Mouse (Mus musculus) liver, embryonic 14.5 days (tissue): ENCODE measurements at regions not wholly inside any gene's neighbourhood (a gene's known extent, or its start where the extent isn't known, plus 50 kb on each side); places are given as distances from the start of the nearest gene placed in this dataset.

Source experiments
- ATAC-seq: fragments of 200-750 bp; cut with Nextera tagmentation; 2 replicates; pipeline ENCODE4 v1.8.0; 2017; ENCODE audit warnings: moderate number of reproducible peaks, mild to moderate bottlenecking, moderate library complexity; ENCODE audit not compliant: insufficient read depth
- DNase-seq, 3 experiments: peaks; one replicate each; pipeline ENCODE4 v3.0.0-alpha.2; 2012 to 2013; ENCODE audit warnings: low read depth in 3 of 3, low spot score in 3 of 3
- H3K27ac ChIP-seq: fragments of 300-500 bp; sonication (generic); 2 replicates; pipeline ENCODE4 v1.5.1; 2014; ENCODE audit warnings: moderate library complexity, mild to moderate bottlenecking, control low read depth, inconsistent platforms
- H3K27me3 ChIP-seq: fragments of 300-500 bp; sonication (generic); 2 replicates; pipeline ENCODE4 v1.6.1; 2014; ENCODE audit warnings: mild to moderate bottlenecking, low read length, moderate library complexity; ENCODE audit not compliant: control insufficient read depth, insufficient read depth
- H3K36me3 ChIP-seq: fragments of 300-500 bp; sonication (generic); replicated peaks from 2 replicates; pipeline ENCODE4 v1.6.1; 2014; ENCODE audit warnings: low read depth; ENCODE audit not compliant: control insufficient read depth, insufficient read depth
- H3K4me1 ChIP-seq, 2 experiments: fragments of 200-500 bp in 1 of 2; fragments of 300-500 bp in 1 of 2; sonication (generic) in 1 of 2; replicated peaks; 2 replicates each; pipeline ENCODE4 v1.6.1; 2012 to 2014; ENCODE audit warnings: antibody characterized with exemption in 1 of 2, inconsistent platforms in 1 of 2, low read length in 1 of 2; ENCODE audit not compliant: control insufficient read depth in 2 of 2, insufficient read depth in 2 of 2
- H3K4me2 ChIP-seq: fragments of 300-500 bp; sonication (generic); 2 replicates; pipeline ENCODE4 v1.6.1; 2014; ENCODE audit warnings: low read depth, mild to moderate bottlenecking, control low read depth, moderate library complexity
- H3K4me3 ChIP-seq, 2 experiments: fragments of 200-500 bp in 1 of 2; fragments of 300-500 bp in 1 of 2; sonication (generic) in 1 of 2; 2 replicates each; pipeline ENCODE4 v1.5.1; 2012 to 2014; ENCODE audit warnings: low read depth in 2 of 2, low read length in 2 of 2, mild to moderate bottlenecking in 2 of 2, control low read depth in 1 of 2, inconsistent platforms in 1 of 2, moderate library complexity in 1 of 2; ENCODE audit not compliant: insufficient read depth in 1 of 2
- H3K9ac ChIP-seq: fragments of 300-500 bp; sonication (generic); replicated peaks from 2 replicates; pipeline ENCODE4 v1.6.1; 2014; ENCODE audit warnings: mild to moderate bottlenecking, control low read depth, moderate library complexity
- H3K9me3 ChIP-seq: fragments of 300-500 bp; sonication (generic); 2 replicates; pipeline ENCODE4 v1.6.1; 2016; ENCODE audit warnings: low read length, mixed read lengths; ENCODE audit not compliant: control insufficient read depth
- CTCF ChIP-seq: IDR thresholded peaks from 2 replicates; pipeline ENCODE4 v1.5.1; 2016; ENCODE audit warnings: antibody characterized with exemption, low read depth, control low read depth
- EP300 ChIP-seq: IDR thresholded peaks from 2 replicates; pipeline ENCODE4 v1.6.1; 2016; ENCODE audit warnings: antibody characterized with exemption, low read depth
- WGBS: fragments of 180-500 bp; shearing (Covaris S2); extraction: QIAGEN DNeasy Blood & Tissue Kit; methylation state at CpG from one replicate; pipeline ENCODE4 v1.1.7; 2014; ENCODE audit not compliant: insufficient replicate concordance; 5-methylcytosine and 5-hydroxymethylcytosine counted together

GRCm38 (mm10) chr14:61975301-61975732 lies 317.1 kb upstream of the Rnaseh2b start:
- DNase-seq = no peak

GRCm38 (mm10) chr14:61980581-61980980 lies 311.8 kb upstream of the Rnaseh2b start:
- ATAC-seq = no peak
- no peak overlapping the region for H3K9ac ChIP-seq
- DNase-seq = no peak
- H3K4me1 ChIP-seq = no peaks in the 10 kb centered on the region
- TF ChIP-seq CTCF = no peak
- TF ChIP-seq EP300 = no peak
- no peak overlapping the region for H3K27ac ChIP-seq
- H3K9me3 ChIP-seq = no peaks in the 10 kb centered on the region
- no peaks in the 10 kb centered on the region for H3K36me3 ChIP-seq
- WGBS = 56% methylated on average over 3 of the region's 3 CpGs
- H3K27me3 ChIP-seq = no peaks in the 10 kb centered on the region
- H3K4me2 ChIP-seq = no peak overlapping the region
- no peak overlapping the region for H3K4me3 ChIP-seq

More at GRCm38 (mm10) chr14:61975301-61975732, 317.1 kb upstream of the Rnaseh2b start:
- Histone ChIP-seq H3K27me3 (no peaks in the 10 kb centered on the region), H3K27ac (no peak overlapping the region), H3K4me1 (no peaks in the 10 kb centered on the region), H3K9ac (no peak overlapping the region), H3K36me3 (no peaks in the 10 kb centered on the region), H3K4me2 (no peak overlapping the region), H3K9me3 (no peaks in the 10 kb centered on the region), H3K4me3 (no peak overlapping the region)
- WGBS = 61% methylated on average over 6 of the region's 6 CpGs
- ATAC-seq = no peak
- TF ChIP-seq EP300 = no peak
- no peak for TF ChIP-seq CTCF

DNA sequence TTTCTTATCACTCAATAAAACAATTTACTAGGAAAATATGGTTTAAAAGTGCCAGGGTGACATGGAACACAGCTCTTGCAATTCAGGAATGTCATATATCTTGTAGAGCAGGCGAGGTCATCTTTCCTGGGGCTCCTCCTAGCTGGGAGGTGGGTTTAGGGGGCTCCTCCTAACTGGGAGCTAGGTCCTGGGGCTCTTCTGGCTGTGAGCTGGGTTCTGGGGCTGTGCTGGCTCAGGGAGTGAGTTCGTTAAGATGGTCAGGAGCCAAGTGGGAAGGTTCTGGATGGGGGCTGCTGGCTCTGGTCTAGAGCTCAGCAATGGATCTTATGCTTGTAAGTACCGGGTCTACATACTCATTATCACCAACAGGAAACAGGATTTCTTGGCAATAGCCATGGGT lies 306.8 kb upstream of the Rnaseh2b start:
- whole genome bisulfite sequencing = 47% methylated on average over 3 of the region's 3 CpGs
- no peaks in the 10 kb centered on the region for H3K27me3 ChIP-seq
- ATAC-seq (no peak), DNase-seq (no peak)
- no peak overlapping the region for H3K27ac ChIP-seq
- H3K4me3 ChIP-seq = no peak overlapping the region
- H3K9ac ChIP-seq = no peak overlapping the region
- H3K9me3 ChIP-seq = no peaks in the 10 kb centered on the region
- no peaks in the 10 kb centered on the region for H3K4me1 ChIP-seq
- H3K36me3 ChIP-seq = no peaks in the 10 kb centered on the region
- no peak for TF ChIP-seq CTCF
- no peak for TF ChIP-seq EP300
- H3K4me2 ChIP-seq = no peak overlapping the region

DNA sequence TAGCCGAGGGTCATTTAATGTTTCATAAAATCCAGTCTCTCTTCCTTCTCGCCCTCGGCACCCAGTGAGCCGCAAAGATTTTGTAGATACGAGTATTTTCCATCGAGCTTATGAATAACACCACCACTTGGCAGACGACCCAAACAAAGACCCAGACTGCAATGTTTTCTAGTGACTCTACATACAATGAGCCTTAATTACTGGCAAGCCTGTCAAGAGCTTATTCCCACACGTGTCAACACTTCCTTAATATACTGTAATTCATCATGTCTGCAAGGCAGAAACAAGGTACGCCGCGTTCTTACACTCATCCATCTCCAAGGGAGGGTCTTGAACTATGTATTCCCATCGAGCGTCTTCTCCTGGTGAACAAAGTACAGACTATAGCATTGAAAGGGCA lies 306.2 kb upstream of the Rnaseh2b start:
- Histone ChIP-seq H3K4me2 (no peak overlapping the region), H3K9ac (no peak overlapping the region), H3K9me3 (no peaks in the 10 kb centered on the region), H3K27me3 (no peaks in the 10 kb centered on the region), H3K36me3 (no peaks in the 10 kb centered on the region), H3K4me1 (no peaks in the 10 kb centered on the region), H3K27ac (no peak overlapping the region), H3K4me3 (no peak overlapping the region)
- no peak for DNase-seq
- 74% methylated on average over 13 of the region's 13 CpGs for WGBS
- TF ChIP-seq CTCF (no peak), EP300 (no peak)
- no peak for ATAC-seq

DNA sequence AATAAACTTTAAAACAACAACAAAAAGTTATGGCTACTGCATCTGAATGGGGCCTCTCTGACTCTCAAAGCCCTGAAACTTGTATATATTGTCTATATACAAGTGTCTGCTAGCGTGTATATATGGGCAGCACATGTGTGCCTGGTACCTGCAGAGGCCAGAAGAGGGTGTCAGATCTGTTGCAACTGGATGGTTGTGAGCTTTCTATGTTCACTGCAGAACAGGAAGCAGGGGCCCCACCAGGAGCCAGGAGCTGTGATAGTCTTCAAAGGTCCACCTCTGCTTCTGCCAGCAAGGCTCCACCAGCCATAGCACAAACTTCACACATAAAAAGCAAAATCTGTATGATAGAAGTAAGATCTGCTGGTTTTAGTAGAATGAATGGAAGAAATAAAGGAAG lies 297.1 kb upstream of the Rnaseh2b start:
- DNase-seq (no peak), ATAC-seq (no peak)
- H3K4me2 ChIP-seq = no peak overlapping the region
- no peak overlapping the region for H3K4me3 ChIP-seq
- H3K4me1 ChIP-seq = no peaks in the 10 kb centered on the region
- no peak overlapping the region for H3K9ac ChIP-seq
- no peak overlapping the region for H3K27ac ChIP-seq
- WGBS = 29% methylated on average over 1 of the region's 1 CpGs
- TF ChIP-seq CTCF (no peak), EP300 (no peak)
- no peaks in the 10 kb centered on the region for H3K9me3 ChIP-seq
- H3K27me3 ChIP-seq = no peaks in the 10 kb centered on the region
- H3K36me3 ChIP-seq = no peaks in the 10 kb centered on the region
